Mouse (Mus musculus): Measurements from ENCODE around the gene Ercc6. TPM values are rescaled to one million over a fixed set of nuclear protein-coding genes. Genes with fewer than 3 reads are reported as not detected.
A peak's percentile ranks its signal among the peaks of the same experiment; 100 is the strongest.

Ercc6 gene
- polyA plus RNA-seq, 1 experiment from 2014 or later, result 19.0 TPM

DNA sequence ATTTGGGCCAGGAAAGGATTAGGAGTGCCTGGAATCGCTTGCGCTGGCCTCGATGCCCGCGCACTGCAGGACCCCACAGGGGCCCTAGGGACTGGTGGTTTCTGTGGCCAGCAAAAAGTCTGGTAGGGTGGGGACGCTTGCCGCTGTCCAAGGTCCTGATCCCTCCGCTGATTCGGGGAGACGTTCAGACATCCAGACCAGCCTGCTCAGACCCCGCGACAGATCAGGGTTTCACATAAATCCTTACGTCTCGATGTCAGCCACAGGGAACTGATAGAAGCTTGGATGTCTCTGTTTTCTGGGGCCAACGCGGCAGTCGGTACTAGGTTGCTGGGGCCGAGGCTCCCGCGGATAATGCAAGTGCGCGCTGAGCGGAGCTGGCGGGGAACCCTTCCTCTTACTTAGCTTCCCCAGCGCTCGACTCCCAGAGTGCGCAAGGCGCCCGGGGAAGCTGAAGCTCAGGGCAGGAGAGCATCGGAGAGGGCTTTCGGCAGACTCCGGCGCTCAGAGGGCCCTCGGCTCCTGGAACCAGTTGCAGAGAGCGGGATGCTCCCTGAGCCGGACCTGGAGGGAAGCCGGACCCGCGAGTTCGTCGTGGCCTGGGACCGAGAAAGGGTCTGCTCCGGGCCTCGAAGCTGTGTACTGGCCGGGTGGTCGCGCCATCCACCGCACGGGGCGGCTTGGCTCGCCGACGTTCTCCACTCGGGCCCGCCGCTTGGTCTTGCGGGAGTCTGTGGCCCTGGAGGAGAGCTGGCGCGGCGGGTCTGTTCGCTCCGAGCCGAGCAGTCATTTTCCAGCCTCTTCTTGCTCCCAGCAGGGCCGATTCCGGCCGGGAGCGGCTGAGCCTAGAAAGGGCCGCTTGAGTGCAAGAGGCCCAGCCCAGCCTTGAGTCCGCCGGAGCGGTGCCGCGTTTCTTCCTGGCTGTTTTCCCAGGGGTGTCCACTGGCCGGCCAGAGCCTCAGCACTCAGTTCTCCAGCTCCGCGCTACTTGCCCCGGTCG lies 84.2 kb downstream of the Ercc6 start:
- Histone ChIP-seq H3K9me3 (no peaks in the 10 kb centered on the region), H3K27ac (no peak overlapping the region), H3K4me2 (peak overlapping the region; percentile 36), H3K9ac (no peak overlapping the region), H3K36me3 (no peaks in the 10 kb centered on the region), H3K4me3 (peak overlapping the region; percentile 25), H3K4me1 (peaks cover 27% of the 10 kb centered on the region), H3K27me3 (peaks cover 96% of the 10 kb centered on the region)
- WGBS, result under 1% methylated on average over 78 of the region's 78 CpGs
- 0 out of 2 replicates have a peak, but pooled peaks have one; percentile 65 for ATAC-seq (ENCODE audit: insufficient number of reproducible peaks, low FRiP score, low TSS enrichment, low read depth)

DNA sequence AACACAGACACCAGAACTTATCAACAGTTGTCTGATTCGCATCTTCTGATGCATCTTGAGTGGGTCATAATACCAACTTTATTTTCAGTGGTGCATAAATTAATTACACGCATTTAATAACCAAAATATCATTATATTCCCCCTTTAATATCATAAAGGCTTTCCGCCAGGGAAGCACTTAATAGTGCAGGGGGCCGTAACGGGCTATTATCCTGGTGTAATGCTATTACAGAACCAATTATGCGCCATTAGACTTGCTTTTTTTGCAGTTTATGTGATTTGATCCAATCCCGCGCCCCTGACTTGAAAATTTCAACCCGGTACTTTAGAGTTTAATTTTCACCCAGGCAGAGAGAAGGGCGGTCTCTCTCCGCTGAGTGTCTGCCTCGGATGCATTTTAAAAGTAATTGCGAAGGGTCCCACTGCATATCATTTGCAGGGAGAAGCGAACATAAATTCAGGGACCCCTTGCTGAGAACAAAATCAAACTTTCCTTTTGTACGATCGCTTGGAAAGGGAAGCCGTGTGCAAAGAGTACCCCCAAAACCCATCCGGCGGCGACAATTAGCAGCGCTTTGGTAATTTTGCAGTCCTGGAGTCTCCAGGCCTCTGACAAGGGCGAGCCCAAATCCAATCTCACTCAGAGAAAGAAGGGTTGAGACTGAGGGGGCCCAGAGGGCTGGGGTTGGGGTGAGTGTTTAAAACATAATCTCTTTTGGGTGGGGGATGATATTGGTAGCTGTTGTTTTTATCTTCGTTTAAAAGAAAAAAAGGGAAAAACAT lies 85.3 kb downstream of the Ercc6 start:
- Histone ChIP-seq H3K4me2 (no peak overlapping the region), H3K4me3 (no peak overlapping the region)

DNA sequence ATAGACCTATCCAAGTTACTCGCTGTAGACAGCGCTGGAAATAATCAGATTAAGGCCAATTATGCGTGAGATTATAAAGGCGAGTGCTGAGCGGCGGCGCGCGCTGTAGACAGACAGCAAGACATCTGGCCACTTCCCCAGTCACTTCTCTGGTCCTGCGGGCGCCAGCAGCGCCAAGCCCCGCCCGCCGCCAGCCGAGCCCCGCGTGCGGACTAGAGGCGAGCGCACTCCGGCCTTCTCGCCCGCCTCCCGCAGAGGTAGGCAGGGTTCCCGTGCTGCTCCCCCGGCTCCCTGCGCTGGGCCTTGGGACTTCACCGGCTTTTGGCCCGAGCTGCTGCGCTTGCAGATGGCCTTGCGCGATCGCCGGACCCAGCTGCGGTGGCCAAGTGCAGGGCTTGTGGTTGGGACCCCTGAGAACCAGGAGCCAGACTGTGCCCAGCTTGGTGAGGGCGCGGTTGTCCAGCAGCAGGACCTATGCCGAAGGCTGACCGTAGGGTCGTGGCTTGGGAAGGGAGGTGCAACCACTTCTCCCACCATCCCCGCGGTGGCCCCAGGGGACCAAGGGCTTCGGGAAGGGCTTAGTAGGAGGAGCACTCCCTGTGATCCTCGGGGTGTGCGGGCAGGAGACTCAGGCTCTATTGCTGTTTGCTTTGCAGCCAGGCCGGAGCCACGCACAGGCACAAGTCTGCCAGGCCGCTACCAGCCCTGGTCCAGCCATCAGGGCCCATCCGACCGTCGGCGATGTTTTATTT lies 86.1 kb downstream of the Ercc6 start, which contains the start of gene Prrxl1:
Prrxl1 (plus strand) TSS at position 118 of the 752 bp plus-strand sequence.
- no peaks in the 10 kb centered on the region for H3K36me3 ChIP-seq
- peaks cover 97% of the 10 kb centered on the region for H3K27me3 ChIP-seq
- H3K9ac ChIP-seq, result no peak within 1 kb of the TSS
- WGBS, result 1% methylated on average over 53 of the region's 53 CpGs
- peaks cover 27% of the 10 kb centered on the region for H3K4me1 ChIP-seq
- H3K4me2 ChIP-seq, result peak within 1 kb of the TSS; percentile 43
- ATAC-seq (ENCODE audit: insufficient number of reproducible peaks, low FRiP score, low TSS enrichment, low read depth), result no peak
- no peaks in the 10 kb centered on the region for H3K9me3 ChIP-seq
- H3K27ac ChIP-seq, result no peak within 1 kb of the TSS
- peak within 1 kb of the TSS; percentile 27 for H3K4me3 ChIP-seq

More for the DNA sequence above, 85.3 kb downstream of the Ercc6 start:
- no peak for ATAC-seq (ENCODE audit: insufficient number of reproducible peaks, low FRiP score, low TSS enrichment, low read depth)
- Histone ChIP-seq H3K9ac (no peak overlapping the region), H3K27ac (no peak overlapping the region), H3K27me3 (peaks cover 97% of the 10 kb centered on the region), H3K4me1 (peaks cover 27% of the 10 kb centered on the region), H3K36me3 (no peaks in the 10 kb centered on the region), H3K9me3 (no peaks in the 10 kb centered on the region)
- WGBS, result 5% methylated on average over 23 of the region's 23 CpGs

DNA sequence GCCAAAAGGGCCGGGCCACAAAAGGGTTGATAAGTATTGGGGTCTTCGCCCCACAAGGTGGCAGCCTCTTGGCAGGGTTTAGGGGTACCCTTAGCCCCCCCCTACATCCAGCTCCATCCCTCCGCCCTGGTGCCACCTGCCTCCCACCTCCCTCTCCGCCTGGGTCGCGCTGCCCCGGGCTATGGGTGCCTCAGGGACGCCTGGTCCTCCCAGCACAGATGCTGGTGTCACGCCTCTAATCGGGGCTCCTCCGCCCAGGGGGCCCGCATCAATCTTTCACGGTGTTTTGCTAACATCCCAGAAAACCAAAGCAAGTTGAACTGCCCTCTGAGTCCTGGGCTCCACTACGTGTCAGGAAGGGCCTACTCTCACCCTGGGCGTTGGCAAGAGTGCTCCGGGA lies 86.8 kb downstream of the Ercc6 start:
- H3K4me2 ChIP-seq, result no peak overlapping the region
- H3K9ac ChIP-seq, result no peak overlapping the region
- no peak overlapping the region for H3K4me3 ChIP-seq
- H3K4me1 ChIP-seq, result peaks cover 27% of the 10 kb centered on the region
- no peaks in the 10 kb centered on the region for H3K9me3 ChIP-seq
- peaks cover 97% of the 10 kb centered on the region for H3K27me3 ChIP-seq
- no peak overlapping the region for H3K27ac ChIP-seq
- WGBS, result 2% methylated on average over 16 of the region's 16 CpGs
- no peaks in the 10 kb centered on the region for H3K36me3 ChIP-seq
- ATAC-seq (ENCODE audit: insufficient number of reproducible peaks, low FRiP score, low TSS enrichment, low read depth), result no peak

DNA sequence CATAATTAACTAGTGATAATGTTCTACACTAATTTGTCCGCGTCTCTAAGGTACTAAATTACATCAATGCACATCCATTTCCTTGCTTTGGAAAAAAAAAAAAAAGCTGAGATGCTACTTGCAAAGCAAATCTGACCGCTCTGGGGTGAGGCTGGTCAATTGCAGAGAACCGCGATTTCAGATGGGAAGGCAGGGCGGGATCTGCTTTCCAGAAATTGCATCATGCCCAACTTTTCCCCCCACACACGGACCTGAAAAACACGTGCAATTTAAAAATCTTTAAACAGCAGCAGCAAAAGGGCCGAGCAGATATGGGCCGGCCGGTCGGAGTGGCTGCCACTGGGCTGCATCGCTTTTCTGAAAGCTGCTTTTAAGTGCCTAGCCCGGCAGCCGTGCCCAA lies 92.2 kb downstream of the Ercc6 start:
- Histone ChIP-seq H3K4me3 (no peak overlapping the region), H3K4me1 (no peaks in the 10 kb centered on the region), H3K36me3 (no peaks in the 10 kb centered on the region), H3K27ac (no peak overlapping the region), H3K27me3 (peaks cover 55% of the 10 kb centered on the region), H3K9me3 (no peaks in the 10 kb centered on the region), H3K9ac (no peak overlapping the region), H3K4me2 (no peak overlapping the region)
- WGBS, result 48% methylated on average over 15 of the region's 15 CpGs
- ATAC-seq (ENCODE audit: insufficient number of reproducible peaks, low FRiP score, low TSS enrichment, low read depth), result no peak

DNA sequence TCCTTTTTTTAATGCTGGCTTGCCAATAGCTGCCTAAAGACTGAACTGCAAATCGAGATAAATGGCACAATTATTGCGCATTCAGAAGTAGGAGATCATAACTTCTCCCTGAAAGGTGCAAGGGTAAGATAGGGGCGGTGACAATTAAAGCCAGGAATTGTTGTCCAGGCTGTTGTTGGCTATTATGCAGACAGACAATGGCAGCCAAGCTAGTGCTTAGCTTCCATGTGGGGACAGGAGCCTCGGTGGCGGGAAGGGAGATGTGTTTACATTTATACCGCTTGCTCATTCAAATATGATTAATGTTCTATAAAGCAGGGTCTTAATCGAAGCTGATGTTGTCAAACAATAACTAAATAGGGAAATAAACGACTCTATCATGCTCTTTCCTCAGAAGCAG lies 93.0 kb downstream of the Ercc6 start:
- no peaks in the 10 kb centered on the region for H3K9me3 ChIP-seq
- WGBS, result 77% methylated on average over 8 of the region's 8 CpGs
- no peak overlapping the region for H3K27ac ChIP-seq
- peaks cover 47% of the 10 kb centered on the region for H3K27me3 ChIP-seq
- no peaks in the 10 kb centered on the region for H3K36me3 ChIP-seq
- no peak for ATAC-seq (ENCODE audit: insufficient number of reproducible peaks, low FRiP score, low TSS enrichment, low read depth)
- H3K4me3 ChIP-seq, result no peak overlapping the region
- no peaks in the 10 kb centered on the region for H3K4me1 ChIP-seq
- no peak overlapping the region for H3K9ac ChIP-seq
- no peak overlapping the region for H3K4me2 ChIP-seq

DNA sequence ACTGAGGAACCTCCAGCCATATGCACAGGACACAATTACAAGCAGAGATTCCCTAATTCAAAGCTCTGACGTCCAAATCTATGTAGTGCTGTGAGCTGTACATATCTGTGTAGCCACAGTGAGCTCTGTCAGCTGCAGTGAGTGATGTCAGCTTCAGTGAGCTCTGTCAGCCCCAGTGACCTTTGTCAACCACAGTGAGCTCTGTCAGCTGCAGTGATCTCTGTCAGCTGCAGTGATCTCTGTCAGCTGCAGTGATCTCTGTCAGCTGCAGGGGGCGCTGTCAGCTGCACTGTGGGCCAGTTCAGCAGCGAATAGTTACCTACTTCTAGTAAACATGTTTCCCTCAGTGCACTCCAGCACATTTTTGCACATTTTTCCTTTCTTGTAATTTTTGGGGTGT lies 96.1 kb downstream of the Ercc6 start:
- Histone ChIP-seq H3K36me3 (no peaks in the 10 kb centered on the region), H3K4me2 (no peak overlapping the region), H3K27me3 (peaks cover 18% of the 10 kb centered on the region), H3K4me1 (no peaks in the 10 kb centered on the region), H3K9ac (no peak overlapping the region), H3K9me3 (no peaks in the 10 kb centered on the region), H3K27ac (no peak overlapping the region), H3K4me3 (no peak overlapping the region)
- no peak for ATAC-seq (ENCODE audit: insufficient number of reproducible peaks, low FRiP score, low TSS enrichment, low read depth)
- WGBS, result 24% methylated on average over 3 of the region's 3 CpGs

DNA sequence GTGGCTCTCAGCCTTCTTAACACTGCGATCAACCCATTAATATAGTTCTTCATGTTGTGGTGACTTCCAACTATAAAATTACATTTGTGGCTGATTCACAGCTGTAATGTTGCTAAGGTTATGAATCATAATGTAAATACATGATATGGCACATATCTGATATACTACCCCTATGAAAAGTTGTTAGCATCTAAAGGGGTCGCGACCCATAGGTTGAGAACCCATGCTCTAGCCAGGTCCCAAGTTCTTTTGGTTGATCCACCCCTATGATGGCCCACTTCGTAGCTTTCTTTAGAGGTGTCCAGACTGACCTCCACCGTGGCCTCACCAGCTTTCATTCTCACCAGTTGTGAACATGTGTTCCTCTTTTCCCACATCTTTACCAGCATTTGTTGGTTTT lies 103.9 kb downstream of the Ercc6 start:
- Histone ChIP-seq H3K9ac (no peak overlapping the region), H3K4me2 (no peak overlapping the region), H3K27me3 (no peaks in the 10 kb centered on the region), H3K27ac (no peak overlapping the region), H3K4me3 (no peak overlapping the region), H3K9me3 (no peaks in the 10 kb centered on the region), H3K36me3 (no peaks in the 10 kb centered on the region), H3K4me1 (no peaks in the 10 kb centered on the region)
- no peak for ATAC-seq (ENCODE audit: insufficient number of reproducible peaks, low FRiP score, low TSS enrichment, low read depth)
- WGBS, result 83% methylated on average over 5 of the region's 5 CpGs

DNA sequence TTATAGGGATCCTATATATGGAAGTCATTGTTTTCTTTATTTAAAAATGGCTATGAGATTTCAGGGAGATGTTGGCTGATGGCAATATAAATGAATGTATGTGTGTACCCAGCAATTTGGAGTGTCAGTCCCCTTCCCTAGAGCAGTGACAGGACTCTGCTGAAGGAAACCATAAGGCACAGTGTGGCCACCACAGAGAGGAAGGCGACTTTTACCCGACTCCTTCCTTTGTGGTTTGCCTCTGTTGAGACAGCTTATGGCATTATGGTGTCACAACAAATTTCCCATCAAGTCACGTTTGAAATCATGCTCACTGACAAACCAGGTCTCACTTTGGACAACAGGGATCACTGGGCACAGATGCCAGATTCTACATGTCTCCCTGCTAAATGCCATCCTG lies 110.9 kb downstream of the Ercc6 start:
- no peaks in the 10 kb centered on the region for H3K36me3 ChIP-seq
- H3K9ac ChIP-seq, result no peak overlapping the region
- H3K4me3 ChIP-seq, result no peak overlapping the region
- no peaks in the 10 kb centered on the region for H3K4me1 ChIP-seq
- no peak overlapping the region for H3K27ac ChIP-seq
- H3K27me3 ChIP-seq, result no peaks in the 10 kb centered on the region
- H3K9me3 ChIP-seq, result no peaks in the 10 kb centered on the region
- no peak overlapping the region for H3K4me2 ChIP-seq
- WGBS, result 80% methylated on average over 3 of the region's 3 CpGs
- ATAC-seq (ENCODE audit: insufficient number of reproducible peaks, low FRiP score, low TSS enrichment, low read depth), result no peak

DNA sequence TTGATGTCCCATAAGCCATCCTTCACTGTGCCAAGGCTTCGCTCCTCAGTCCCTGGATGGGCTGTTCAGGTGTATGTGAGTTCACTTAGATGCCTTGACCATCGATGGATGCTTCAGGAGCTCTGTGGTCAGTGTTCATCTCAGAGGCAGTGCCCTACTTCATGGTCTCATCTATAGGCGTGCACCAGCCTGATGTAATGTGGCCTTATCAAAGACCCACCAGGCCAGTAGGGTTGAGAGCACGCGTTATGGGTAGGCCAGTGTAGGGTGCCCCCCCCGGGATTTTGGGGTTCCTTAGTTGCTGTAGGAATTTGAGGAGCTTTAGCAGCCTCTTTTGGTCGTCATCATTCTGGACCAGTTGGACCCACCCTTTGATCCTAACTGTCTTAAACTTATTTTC lies 111.5 kb downstream of the Ercc6 start:
- ATAC-seq (ENCODE audit: insufficient number of reproducible peaks, low FRiP score, low TSS enrichment, low read depth), result no peak
- WGBS, result 89% methylated on average over 7 of the region's 7 CpGs
- Histone ChIP-seq H3K27me3 (no peaks in the 10 kb centered on the region), H3K4me3 (no peak overlapping the region), H3K4me2 (no peak overlapping the region), H3K9me3 (no peaks in the 10 kb centered on the region), H3K4me1 (no peaks in the 10 kb centered on the region), H3K36me3 (no peaks in the 10 kb centered on the region), H3K27ac (no peak overlapping the region), H3K9ac (no peak overlapping the region)

DNA sequence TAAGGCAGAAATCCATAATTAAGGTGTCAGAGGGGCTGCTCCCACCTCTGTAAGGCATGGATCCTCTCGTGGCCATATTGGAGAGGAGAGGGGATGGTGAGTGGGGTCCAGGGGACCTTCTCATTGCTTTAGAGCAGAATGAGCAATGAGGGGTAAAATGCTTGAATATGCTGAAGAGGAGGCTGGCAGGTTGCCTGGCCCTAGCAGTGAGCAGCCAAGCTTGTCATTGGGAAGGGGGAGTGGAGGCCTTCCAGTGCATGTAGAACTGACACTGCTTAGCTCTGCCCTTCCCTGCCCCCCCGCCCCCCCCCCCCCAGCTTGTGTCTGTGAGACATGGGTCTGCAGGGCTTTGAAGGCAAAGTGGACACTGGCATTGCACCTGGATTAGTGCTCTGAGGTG lies 114.0 kb downstream of the Ercc6 start:
- H3K9ac ChIP-seq, result no peak overlapping the region
- no peak for ATAC-seq (ENCODE audit: insufficient number of reproducible peaks, low FRiP score, low TSS enrichment, low read depth)
- WGBS, result 41% methylated on average over 2 of the region's 2 CpGs

More for the DNA sequence above, 114.0 kb downstream of the Ercc6 start:
- Histone ChIP-seq H3K9me3 (no peaks in the 10 kb centered on the region), H3K4me2 (no peak overlapping the region), H3K27me3 (no peaks in the 10 kb centered on the region), H3K4me3 (no peak overlapping the region), H3K27ac (no peak overlapping the region), H3K4me1 (no peaks in the 10 kb centered on the region), H3K36me3 (no peaks in the 10 kb centered on the region)
